Mouse (Mus musculus): ENCODE results near the gene Zfp113.
"Not testable (repeated sequence)": the region's sequence is repeated elsewhere in the genome, so short reads cannot be mapped to it uniquely, and the experiment has no call there.

The Zfp113 gene

DNA sequence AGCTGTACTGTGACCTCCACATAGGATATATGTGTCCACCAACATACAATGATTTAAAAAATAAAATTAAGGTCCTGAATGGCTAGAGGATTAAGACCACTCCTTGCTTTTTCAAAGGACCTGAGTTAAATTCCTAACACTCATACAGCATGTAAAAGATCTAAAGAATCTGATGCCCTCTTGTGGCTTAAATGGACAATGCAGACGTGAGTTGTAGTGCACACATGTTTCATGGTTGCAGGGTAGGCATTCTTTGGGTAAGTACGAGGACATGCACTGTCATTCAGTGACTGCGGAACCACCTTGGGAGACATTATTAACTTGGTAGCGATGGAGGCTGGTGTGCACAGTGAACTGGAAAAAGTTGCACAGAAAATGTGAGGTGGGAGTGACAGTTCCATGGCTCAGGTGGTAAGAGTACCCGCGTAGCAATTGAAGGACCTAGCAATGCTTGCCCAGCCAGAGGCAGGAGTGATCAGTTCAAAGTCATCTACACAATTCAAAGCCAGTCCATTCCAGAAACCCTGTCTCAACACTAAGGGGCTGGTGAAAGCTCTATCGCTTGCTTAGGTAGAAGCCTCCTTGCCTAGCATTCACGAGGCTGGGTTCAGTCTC, 17.5 kb downstream of the Zfp113 start:
- ATAC-seq (ENCODE audit: low TSS enrichment): peak; percentile 74

DNA sequence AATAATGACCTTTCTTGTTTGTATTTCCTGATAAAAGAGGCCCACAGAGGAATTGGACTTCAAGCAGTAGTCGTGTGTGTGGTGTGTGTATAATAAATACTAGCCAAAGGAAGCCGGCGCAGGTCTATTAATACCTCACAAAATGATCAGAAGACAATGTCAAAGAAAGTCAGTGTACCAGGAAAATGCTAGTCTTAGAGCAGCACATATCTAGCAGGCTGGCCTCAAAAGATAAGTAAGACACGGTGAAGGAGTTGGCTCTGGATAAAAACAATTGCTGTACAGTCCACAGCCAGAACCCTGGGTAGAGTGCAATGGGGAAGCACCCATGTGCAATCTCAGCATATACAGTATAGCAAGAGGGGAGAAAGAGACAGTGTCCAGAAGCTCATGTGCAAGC, 18.3 kb downstream of the Zfp113 start:
- no peak for ATAC-seq (ENCODE audit: low TSS enrichment)

DNA sequence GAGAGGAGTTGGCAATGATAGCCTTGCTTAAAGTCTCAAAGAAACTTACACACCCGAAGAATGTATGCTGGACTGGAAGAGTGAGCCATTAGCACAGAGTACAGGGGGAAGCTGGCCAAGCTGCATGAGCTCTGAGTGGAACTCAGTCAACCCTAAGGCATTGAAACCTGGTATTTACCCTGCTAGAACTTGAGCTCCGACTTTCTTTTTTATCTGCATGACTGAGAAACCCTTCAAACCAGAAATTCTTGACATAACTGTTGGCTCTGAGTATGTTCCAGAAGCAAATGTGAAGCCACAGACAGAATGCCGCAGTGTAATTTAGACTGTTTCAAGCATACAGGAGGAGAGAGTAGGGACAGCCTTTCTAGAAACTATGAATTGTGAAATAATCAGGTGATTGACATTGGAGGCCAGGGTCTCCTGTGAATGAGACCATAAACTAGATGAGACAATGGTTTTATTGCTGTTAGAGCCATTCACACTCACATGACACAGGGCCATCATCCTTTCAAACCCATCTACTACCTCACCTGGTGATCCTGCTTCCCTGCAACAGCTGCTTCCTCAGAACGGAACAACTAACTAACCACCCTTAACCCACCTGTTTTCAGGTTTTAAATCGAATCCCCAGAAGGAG, 23.0 kb downstream of the Zfp113 start:
- no peak for ATAC-seq (ENCODE audit: low TSS enrichment)

GRCm38 (mm10) chr5:138118041-138118440, 37.5 kb downstream of the Zfp113 start:
- no peak for ATAC-seq (ENCODE audit: low TSS enrichment)

DNA sequence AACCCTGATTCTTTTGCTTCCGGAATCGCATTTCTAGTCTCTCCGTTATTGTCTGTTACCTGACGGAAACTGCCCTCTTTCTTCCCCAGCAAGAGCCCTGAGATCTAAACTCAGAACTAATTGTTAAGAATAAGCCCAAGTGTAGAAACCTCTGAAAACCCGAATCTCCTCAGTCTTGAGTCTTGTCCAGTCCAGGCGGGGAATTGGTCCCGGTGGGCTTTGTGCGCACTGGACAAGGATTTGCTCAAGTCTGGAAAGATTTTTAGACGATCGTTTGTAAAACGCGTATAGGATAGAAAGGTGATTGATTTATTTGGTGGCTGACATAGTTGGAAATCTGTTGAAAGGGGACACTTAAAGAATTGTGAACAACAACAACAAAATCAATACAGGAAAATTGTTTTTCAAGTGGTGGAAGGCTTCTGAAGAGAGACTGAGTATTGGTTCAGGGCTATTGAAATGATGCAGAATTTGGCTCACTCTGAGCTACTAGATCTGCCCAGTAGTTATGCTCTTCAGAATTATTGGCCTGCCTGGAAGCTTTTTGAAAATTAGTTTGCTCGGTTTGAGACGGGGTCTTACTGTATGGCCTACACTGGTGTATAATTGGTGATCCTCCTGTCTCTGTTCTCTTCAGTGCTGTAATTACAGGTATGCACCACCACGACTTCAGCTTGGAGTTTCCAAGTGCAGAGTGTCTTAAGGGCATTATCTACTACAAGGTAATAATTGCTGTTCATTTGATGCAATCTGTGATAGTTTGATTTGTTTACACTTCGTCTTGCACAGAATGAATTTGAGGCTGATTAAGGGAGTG, 38.1 kb downstream of the Zfp113 start:
- ATAC-seq (ENCODE audit: low TSS enrichment): no peak

DNA sequence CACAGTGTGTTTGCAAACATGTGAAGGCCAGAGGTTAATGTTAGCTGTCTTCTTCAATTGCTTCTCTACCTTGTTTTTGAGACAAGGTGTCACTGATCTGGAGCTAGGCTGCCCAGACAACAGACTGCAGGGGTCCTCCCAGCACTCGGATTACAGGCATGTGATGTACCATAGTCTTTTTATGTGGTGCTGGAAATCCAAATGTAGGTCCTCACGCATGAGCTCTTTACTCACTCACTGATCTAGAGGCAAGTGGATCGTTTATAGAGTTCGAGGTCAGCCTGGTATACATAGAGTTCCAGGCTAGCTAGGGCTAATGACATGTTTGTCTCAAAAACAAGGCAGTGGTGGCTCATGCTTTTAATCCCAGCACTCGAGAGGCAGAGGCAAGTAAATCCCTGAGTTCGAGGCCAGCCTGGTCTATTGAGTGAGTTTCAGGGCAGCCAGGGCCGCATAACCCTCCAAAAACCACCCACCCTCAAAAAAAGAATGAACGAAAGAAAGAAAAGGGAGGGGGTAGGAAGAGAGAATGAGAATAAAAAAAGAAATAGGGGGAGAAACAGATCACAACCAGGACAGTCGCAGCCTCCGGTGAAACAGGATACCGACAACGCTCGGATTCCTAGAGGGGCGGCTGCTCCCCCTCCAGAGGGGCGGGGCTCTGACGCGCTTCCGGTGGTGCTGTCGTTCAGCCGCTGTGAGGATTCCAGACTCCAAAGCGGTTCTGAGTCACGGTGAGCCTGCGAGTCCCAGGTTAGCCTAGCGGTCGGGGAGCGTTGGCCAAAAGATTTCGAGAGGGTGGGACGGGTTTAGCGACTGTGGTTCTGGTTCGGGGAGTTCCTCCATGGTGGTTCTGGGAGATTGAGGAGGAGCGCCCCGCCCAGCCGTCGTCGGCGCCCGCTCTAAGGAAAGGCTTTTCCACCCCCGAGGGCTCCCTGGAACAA, 39.0 kb downstream of the Zfp113 start, which contains the start of gene Zscan21:
Gene Zscan21, plus strand, starts transcription at position 649 of the 944 bp plus-strand sequence.
- peak; percentile 100 for ATAC-seq (ENCODE audit: low TSS enrichment)

GRCm38 (mm10) chr5:138109847-138110396, 45.6 kb downstream of the Zfp113 start:
- not testable (repeated sequence) for ATAC-seq (ENCODE audit: low TSS enrichment)

GRCm38 (mm10) chr5:138107130-138107529, 48.4 kb downstream of the Zfp113 start:
- no peak for ATAC-seq (ENCODE audit: low TSS enrichment)

- ATAC-seq (ENCODE audit: low TSS enrichment): no peak
Observed at GRCm38 (mm10) chr5:138104976-138105375, 50.6 kb downstream of the Zfp113 start.

GRCm38 (mm10) chr5:138094474-138094873, 61.1 kb downstream of the Zfp113 start:
- no peak for ATAC-seq (ENCODE audit: low TSS enrichment)

DNA sequence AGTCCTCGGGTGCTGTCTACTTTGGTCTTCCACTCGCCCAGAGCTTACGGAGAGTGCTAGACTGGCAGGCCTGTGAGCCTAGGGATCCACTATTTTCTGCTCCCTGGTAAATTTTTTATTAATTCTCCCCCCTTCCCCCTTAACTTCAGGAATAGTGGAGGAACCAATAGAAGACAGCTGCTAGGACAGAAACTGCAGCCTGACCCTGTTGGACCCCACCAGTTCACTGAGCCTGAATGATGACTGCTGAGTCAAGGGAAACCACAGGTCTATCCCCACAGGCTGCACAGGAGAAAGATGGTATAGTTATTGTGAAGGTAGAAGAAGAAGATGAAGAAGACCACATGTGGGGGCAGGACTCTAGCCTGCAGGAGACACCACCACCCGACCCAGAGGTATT, 62.8 kb downstream of the Zfp113 start:
- ATAC-seq (ENCODE audit: low TSS enrichment): no peak

DNA sequence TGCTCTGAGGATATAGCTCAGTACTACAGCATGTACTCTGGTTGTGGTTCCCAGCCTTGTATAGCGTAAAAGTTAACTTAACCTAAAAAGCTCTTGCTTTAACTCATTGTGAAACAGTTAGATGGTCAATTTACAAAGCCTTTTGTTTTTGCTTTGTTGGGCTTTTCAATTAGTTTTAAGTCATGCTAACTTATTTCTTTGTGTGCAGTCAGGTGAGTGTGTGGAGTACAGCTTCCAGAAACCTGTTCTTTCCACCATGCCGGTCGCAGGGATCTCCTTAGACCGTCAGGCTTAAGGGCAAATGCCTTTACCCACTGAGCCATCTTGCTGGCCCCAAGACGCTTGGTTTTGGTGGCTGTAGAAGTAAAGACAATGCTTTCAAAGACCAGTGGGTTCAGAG, 64.8 kb downstream of the Zfp113 start:
- no peak for ATAC-seq (ENCODE audit: low TSS enrichment)

DNA sequence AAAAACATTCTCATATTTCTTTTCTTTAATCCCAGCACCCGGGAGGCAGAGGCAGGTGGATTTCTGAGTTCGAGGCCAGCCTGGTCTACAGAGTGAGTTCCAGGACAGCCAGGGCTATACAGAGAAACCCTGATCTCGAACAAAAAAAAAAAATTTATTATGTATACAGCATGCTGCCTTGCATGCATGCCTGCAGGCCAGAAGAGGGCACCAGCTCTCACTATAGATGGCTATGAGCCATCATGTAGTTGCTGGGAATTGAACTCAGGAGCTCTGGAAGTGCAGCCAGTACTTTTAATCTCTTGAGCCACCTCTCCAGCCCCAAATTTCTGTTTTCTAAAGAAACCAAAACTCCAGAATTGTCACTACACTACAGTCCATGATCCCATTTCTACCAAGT, 65.3 kb downstream of the Zfp113 start:
- no peak for ATAC-seq (ENCODE audit: low TSS enrichment)

Measured in frontal cortex, adult (tissue).